Mouse (Mus musculus) liver, adult 2 months (tissue): ENCODE measurements around the gene Negr1. TPM values are rescaled to one million over a fixed set of nuclear protein-coding genes. Genes with fewer than 3 reads are reported as not detected.

Experiments used
- DNase-seq: peaks from one replicate; pipeline ENCODE4 v3.0.0-alpha.2; 2011; ENCODE audit warnings: low read depth, low spot score; ENCODE audit errors: extremely low read depth
- H3K27ac ChIP-seq: fragments of 200-500 bp; replicated peaks from 2 replicates; pipeline ENCODE4 v1.5.1; 2012; ENCODE audit warnings: low read depth, mild to moderate bottlenecking, control low read depth, inconsistent platforms, low read length; ENCODE audit not compliant: insufficient read depth
- H3K27me3 ChIP-seq: fragments of 200-500 bp; 2 replicates; pipeline ENCODE4 v1.6.1; 2012; ENCODE audit warnings: mild to moderate bottlenecking, moderate library complexity, low read length, inconsistent platforms; ENCODE audit not compliant: control insufficient read depth, insufficient read depth
- H3K36me3 ChIP-seq: fragments of 200-500 bp; 2 replicates; pipeline ENCODE4 v1.6.1; 2012; ENCODE audit warnings: low read length, inconsistent platforms; ENCODE audit not compliant: control insufficient read depth, insufficient read depth
- H3K4me1 ChIP-seq: fragments of 200-500 bp; 2 replicates; pipeline ENCODE4 v1.6.1; 2011; ENCODE audit warnings: low read length; ENCODE audit not compliant: control insufficient read depth, insufficient read depth
- H3K4me3 ChIP-seq: fragments of 200-500 bp; 2 replicates; pipeline ENCODE4 v1.5.1; 2011; ENCODE audit warnings: low read depth, mild to moderate bottlenecking, control low read depth, low read length, moderate library complexity; ENCODE audit not compliant: insufficient read depth
- H3K79me2 ChIP-seq: fragments of 200-500 bp; 2 replicates; pipeline ENCODE4 v1.6.1; 2012; ENCODE audit warnings: inconsistent platforms, mild to moderate bottlenecking, low read length, moderate library complexity; ENCODE audit not compliant: control insufficient read depth, insufficient read depth
- H3K9ac ChIP-seq: fragments of 200-500 bp; 2 replicates; pipeline ENCODE4 v1.6.1; 2012; ENCODE audit warnings: low read depth, mild to moderate bottlenecking, control low read depth, inconsistent platforms, low read length
- CTCF ChIP-seq: fragments of 200-500 bp; IDR thresholded peaks from 2 replicates; pipeline ENCODE4 v1.5.1; 2011; ENCODE audit warnings: low read depth, low read length, control low read depth
- POLR2A ChIP-seq: fragments of 200-500 bp; IDR thresholded peaks from 2 replicates; pipeline ENCODE4 v1.6.1; 2011; ENCODE audit warnings: low read length, control low read depth; ENCODE audit not compliant: insufficient read depth; ENCODE audit errors: extremely low read depth
- WGBS: fragments of 180-500 bp; shearing (Covaris S2); methylation state at CpG from one replicate; pipeline ENCODE4 v1.1.7; 2018; 5-methylcytosine and 5-hydroxymethylcytosine counted together
- polyA plus RNA-seq: library from polyadenylated mRNA; depleted of rRNA; stranded (reverse); fragments of >200 nt; gene quantifications from 2 replicates; pipeline ENCODE4 v1.2.3, GENCODE M21; 2012
- total RNA-seq: library from RNA; depleted of rRNA; stranded (reverse); fragments of >200 nt; gene quantifications from 2 replicates; pipeline ENCODE4 v1.2.3, GENCODE M21; 2014

Negr1 gene
- total and polyA plus RNA-seq, 2 experiments: 0.09 TPM; not detected in 1

GRCm38 (mm10) chr3:156766171-156766845, 204.7 kb downstream of the Negr1 start:
- no peaks in the 10 kb centered on the region for H3K27me3 ChIP-seq
- H3K4me1 ChIP-seq: no peaks in the 10 kb centered on the region; the same call in 1 of the 2 replicates
- H3K27ac ChIP-seq: no peak overlapping the region
- no peak overlapping the region for H3K9ac ChIP-seq
- 42% methylated on average over 2 of the region's 2 CpGs for WGBS
- H3K4me3 ChIP-seq: no peak overlapping the region
- H3K79me2 ChIP-seq: no peaks in the 10 kb centered on the region
- no peak for DNase-seq
- H3K36me3 ChIP-seq: no peaks in the 10 kb centered on the region
- TF ChIP-seq POLR2A (no peak), CTCF (no peak)

- H3K9ac ChIP-seq: no peak overlapping the region
- no peak for DNase-seq
- H3K27me3 ChIP-seq: no peaks in the 10 kb centered on the region
- no peaks in the 10 kb centered on the region for H3K79me2 ChIP-seq
- WGBS: 89% methylated on average over 2 of the region's 2 CpGs
- TF ChIP-seq POLR2A (no peak), CTCF (no peak)
- H3K36me3 ChIP-seq: no peaks in the 10 kb centered on the region
- H3K27ac ChIP-seq: no peak overlapping the region
- H3K4me1 ChIP-seq: no peaks in the 10 kb centered on the region
- H3K4me3 ChIP-seq: no peak overlapping the region
These were observed 210.0 kb downstream of the Negr1 start for GRCm38 (mm10) chr3:156771626-156772025.

DNA sequence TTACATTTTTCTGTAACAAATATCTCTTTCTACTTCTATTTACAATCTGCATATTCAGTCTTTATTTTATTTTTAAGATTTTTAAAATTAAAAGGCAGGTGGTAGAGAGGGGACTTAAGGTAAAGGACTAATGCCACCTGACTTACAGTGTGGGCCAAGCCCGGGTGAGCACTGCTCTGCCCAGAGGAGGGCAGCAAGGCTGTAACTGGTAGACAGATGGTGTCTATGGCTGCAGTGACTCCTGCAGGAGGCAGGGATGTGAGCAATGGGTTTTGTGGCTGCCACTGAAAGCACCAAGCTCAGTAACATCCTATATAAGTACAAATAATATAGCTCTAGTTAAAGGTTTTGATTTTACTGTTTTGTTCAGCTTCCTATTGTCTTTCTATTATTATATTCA, 210.5 kb downstream of the Negr1 start:
- DNase-seq: no peak
- Histone ChIP-seq H3K79me2 (no peaks in the 10 kb centered on the region), H3K27ac (no peak overlapping the region), H3K9ac (no peak overlapping the region), H3K27me3 (no peaks in the 10 kb centered on the region), H3K4me1 (no peaks in the 10 kb centered on the region), H3K4me3 (no peak overlapping the region), H3K36me3 (no peaks in the 10 kb centered on the region)
- TF ChIP-seq POLR2A (no peak), CTCF (no peak)
- 63% methylated on average over 1 of the region's 1 CpGs for WGBS

- H3K4me1 ChIP-seq: no peaks in the 10 kb centered on the region
- no peak for DNase-seq
- H3K79me2 ChIP-seq: no peaks in the 10 kb centered on the region
- no peak overlapping the region for H3K9ac ChIP-seq
- no peaks in the 10 kb centered on the region for H3K36me3 ChIP-seq
- no peaks in the 10 kb centered on the region for H3K27me3 ChIP-seq
- no peak overlapping the region for H3K27ac ChIP-seq
- WGBS: 63% methylated on average over 1 of the region's 1 CpGs
- TF ChIP-seq POLR2A: no peak
- no peak for TF ChIP-seq CTCF
- no peak overlapping the region for H3K4me3 ChIP-seq
These were observed 222.8 kb downstream of the Negr1 start for GRCm38 (mm10) chr3:156784309-156784852.

GRCm38 (mm10) chr3:156786355-156786754, 224.8 kb downstream of the Negr1 start:
- no peak for DNase-seq
- H3K4me1 ChIP-seq: no peaks in the 10 kb centered on the region
- 63% methylated on average over 1 of the region's 1 CpGs for WGBS
- H3K9ac ChIP-seq: no peak overlapping the region
- TF ChIP-seq POLR2A: no peak
- no peak for TF ChIP-seq CTCF
- no peaks in the 10 kb centered on the region for H3K79me2 ChIP-seq
- no peaks in the 10 kb centered on the region for H3K27me3 ChIP-seq
- no peak overlapping the region for H3K4me3 ChIP-seq
- H3K27ac ChIP-seq: no peak overlapping the region
- no peaks in the 10 kb centered on the region for H3K36me3 ChIP-seq

DNA sequence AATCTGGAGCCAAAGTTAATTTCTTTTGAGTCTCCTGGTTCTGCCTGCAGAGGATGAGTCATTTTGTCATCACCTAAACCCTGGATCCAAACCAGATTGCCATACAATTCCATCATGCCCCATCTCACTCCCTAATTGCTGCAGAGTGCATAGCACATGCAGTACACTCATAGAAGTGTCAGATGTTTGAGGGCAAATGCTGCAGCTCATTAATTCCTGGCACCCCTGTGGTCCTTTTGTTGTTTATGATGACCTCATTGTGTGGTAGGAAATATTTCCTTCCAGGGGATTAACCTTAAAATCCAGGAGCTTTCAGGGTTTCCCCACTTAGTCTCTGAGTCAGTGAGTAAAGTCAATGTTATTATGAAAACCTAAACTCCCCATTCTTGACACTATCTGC, 229.6 kb downstream of the Negr1 start:
- TF ChIP-seq POLR2A: no peak
- no peak for TF ChIP-seq CTCF
- no peaks in the 10 kb centered on the region for H3K36me3 ChIP-seq
- no peak overlapping the region for H3K9ac ChIP-seq
- no peak for DNase-seq
- H3K4me3 ChIP-seq: no peak overlapping the region
- no peaks in the 10 kb centered on the region for H3K27me3 ChIP-seq
- H3K79me2 ChIP-seq: no peaks in the 10 kb centered on the region
- H3K27ac ChIP-seq: no peak overlapping the region
- H3K4me1 ChIP-seq: peaks cover 1% of the 10 kb centered on the region; the same call in 1 of the 2 replicates
